Mouse (Mus musculus): Measurements from ENCODE around the gene Rpl41.

DNA sequence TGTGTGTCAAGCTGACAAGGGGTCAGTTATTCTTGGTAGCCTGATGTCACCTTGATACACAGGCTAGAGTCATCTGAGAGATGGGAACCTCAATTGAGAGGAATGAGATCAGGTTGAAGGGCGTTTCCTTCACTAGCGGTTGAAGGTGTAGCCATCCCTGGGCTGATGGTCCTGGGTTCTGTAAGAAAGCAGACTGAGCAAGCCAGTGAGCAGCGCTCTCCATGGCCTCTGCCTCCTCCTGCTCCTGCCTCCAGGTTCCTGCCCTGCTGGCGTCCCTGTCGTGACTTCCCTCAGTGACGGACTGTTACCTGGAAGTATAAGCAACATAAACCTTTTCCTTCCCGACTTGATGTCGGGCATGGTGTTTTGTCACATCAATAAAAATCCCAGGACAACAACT is 45.6 kb downstream of the Rpl41 start:
- TF ChIP-seq POLR2A (IDR thresholded peaks at IDR 0.05; ENCODE audit: insufficient read depth, low read depth, low read length) (no peak), CTCF (IDR thresholded peaks at IDR 0.05; ENCODE audit: insufficient read depth, low read depth, low read length) (no peak)

Measured in olfactory bulb, adult 2 months (tissue).